Mouse (Mus musculus): ENCODE results near the gene Sars. TPM values are rescaled to one million over a fixed set of nuclear protein-coding genes. Genes with fewer than 3 reads are reported as not detected.

Gene Sars
- polyA plus RNA-seq, 1 experiment: 28.1 TPM

- WGBS: 73% methylated on average over 8 of the region's 8 CpGs
- TF ChIP-seq POLR2A (IDR thresholded peaks at IDR 0.05; ENCODE audit: low read depth, low read length): no peak
- H3K4me3 ChIP-seq (ENCODE audit: low read depth, low read length): no peak overlapping the region
- H3K27ac ChIP-seq (ENCODE audit: insufficient read depth, low read depth, low read length): no peak overlapping the region
- H3K4me1 ChIP-seq (ENCODE audit: control insufficient read depth, insufficient read depth, insufficient read length, low read length): no peaks in the 10 kb centered on the region
- no peaks in the 10 kb centered on the region for H3K36me3 ChIP-seq (ENCODE audit: control insufficient read depth, insufficient read depth, low read length)
- H3K27me3 ChIP-seq (ENCODE audit: control insufficient read depth, insufficient read depth, low read length): no peaks in the 10 kb centered on the region
Observed at GRCm38 (mm10) chr3:108411754-108412121, 33.3 kb downstream of the Sars start.

- Histone ChIP-seq H3K27me3 (ENCODE audit: control insufficient read depth, insufficient read depth, low read length) (no peaks in the 10 kb centered on the region), H3K36me3 (ENCODE audit: control insufficient read depth, insufficient read depth, low read length) (no peaks in the 10 kb centered on the region), H3K27ac (ENCODE audit: insufficient read depth, low read depth, low read length) (no peak overlapping the region), H3K4me3 (ENCODE audit: low read depth, low read length) (no peak overlapping the region), H3K4me1 (ENCODE audit: control insufficient read depth, insufficient read depth, insufficient read length, low read length) (no peaks in the 10 kb centered on the region)
- WGBS: 80% methylated on average over 5 of the region's 5 CpGs
- TF ChIP-seq POLR2A (IDR thresholded peaks at IDR 0.05; ENCODE audit: low read depth, low read length) (no peak), CTCF (IDR thresholded peaks at IDR 0.05; ENCODE audit: extremely low read depth, insufficient read length, insufficient replicate concordance, low read depth, low read length) (no peak)
Observed at GRCm38 (mm10) chr3:108411026-108411753, 33.8 kb downstream of the Sars start.

- Histone ChIP-seq H3K27ac (ENCODE audit: insufficient read depth, low read depth, low read length) (no peak overlapping the region), H3K4me1 (ENCODE audit: control insufficient read depth, insufficient read depth, insufficient read length, low read length) (no peaks in the 10 kb centered on the region), H3K36me3 (ENCODE audit: control insufficient read depth, insufficient read depth, low read length) (no peaks in the 10 kb centered on the region), H3K4me3 (ENCODE audit: low read depth, low read length) (no peak overlapping the region), H3K27me3 (ENCODE audit: control insufficient read depth, insufficient read depth, low read length) (no peaks in the 10 kb centered on the region)
- TF ChIP-seq CTCF (IDR thresholded peaks at IDR 0.05; ENCODE audit: extremely low read depth, insufficient read length, insufficient replicate concordance, low read depth, low read length): no peak
- TF ChIP-seq POLR2A (IDR thresholded peaks at IDR 0.05; ENCODE audit: low read depth, low read length): no peak
- 72% methylated on average over 5 of the region's 5 CpGs for WGBS
Observed at GRCm38 (mm10) chr3:108410359-108410714, 34.7 kb downstream of the Sars start.

GRCm38 (mm10) chr3:108409656-108410358, 35.2 kb downstream of the Sars start:
- Histone ChIP-seq H3K4me3 (ENCODE audit: low read depth, low read length) (no peak overlapping the region), H3K36me3 (ENCODE audit: control insufficient read depth, insufficient read depth, low read length) (no peaks in the 10 kb centered on the region), H3K4me1 (ENCODE audit: control insufficient read depth, insufficient read depth, insufficient read length, low read length) (no peaks in the 10 kb centered on the region), H3K27ac (ENCODE audit: insufficient read depth, low read depth, low read length) (no peak overlapping the region), H3K27me3 (ENCODE audit: control insufficient read depth, insufficient read depth, low read length) (no peaks in the 10 kb centered on the region)
- no peak for TF ChIP-seq CTCF (IDR thresholded peaks at IDR 0.05; ENCODE audit: extremely low read depth, insufficient read length, insufficient replicate concordance, low read depth, low read length)
- no peak for TF ChIP-seq POLR2A (IDR thresholded peaks at IDR 0.05; ENCODE audit: low read depth, low read length)
- WGBS: 68% methylated on average over 8 of the region's 8 CpGs

- no peak overlapping the region for H3K27ac ChIP-seq (ENCODE audit: insufficient read depth, low read depth, low read length)
- no peaks in the 10 kb centered on the region for H3K36me3 ChIP-seq (ENCODE audit: control insufficient read depth, insufficient read depth, low read length)
- TF ChIP-seq CTCF (IDR thresholded peaks at IDR 0.05; ENCODE audit: extremely low read depth, insufficient read length, insufficient replicate concordance, low read depth, low read length) (no peak), POLR2A (IDR thresholded peaks at IDR 0.05; ENCODE audit: low read depth, low read length) (no peak)
- no peak overlapping the region for H3K4me3 ChIP-seq (ENCODE audit: low read depth, low read length)
- no peaks in the 10 kb centered on the region for H3K4me1 ChIP-seq (ENCODE audit: control insufficient read depth, insufficient read depth, insufficient read length, low read length)
- no peaks in the 10 kb centered on the region for H3K27me3 ChIP-seq (ENCODE audit: control insufficient read depth, insufficient read depth, low read length)
- WGBS: 88% methylated on average over 8 of the region's 8 CpGs
Observed at GRCm38 (mm10) chr3:108408517-108409008, 36.4 kb downstream of the Sars start.

- WGBS: 90% methylated on average over 24 of the region's 24 CpGs
- Histone ChIP-seq H3K36me3 (ENCODE audit: control insufficient read depth, insufficient read depth, low read length) (no peaks in the 10 kb centered on the region), H3K27me3 (ENCODE audit: control insufficient read depth, insufficient read depth, low read length) (no peaks in the 10 kb centered on the region), H3K27ac (ENCODE audit: insufficient read depth, low read depth, low read length) (no peak overlapping the region), H3K4me3 (ENCODE audit: low read depth, low read length) (no peak overlapping the region), H3K4me1 (ENCODE audit: control insufficient read depth, insufficient read depth, insufficient read length, low read length) (peaks cover 3% of the 10 kb centered on the region; the same call in 1 of the 2 replicates)
- TF ChIP-seq CTCF (IDR thresholded peaks at IDR 0.05; ENCODE audit: extremely low read depth, insufficient read length, insufficient replicate concordance, low read depth, low read length): no peak
- no peak for TF ChIP-seq POLR2A (IDR thresholded peaks at IDR 0.05; ENCODE audit: low read depth, low read length)
Observed at GRCm38 (mm10) chr3:108406306-108406885, 38.6 kb downstream of the Sars start.
